Mouse (Mus musculus): ENCODE data around the gene Sorcs2.

DNA sequence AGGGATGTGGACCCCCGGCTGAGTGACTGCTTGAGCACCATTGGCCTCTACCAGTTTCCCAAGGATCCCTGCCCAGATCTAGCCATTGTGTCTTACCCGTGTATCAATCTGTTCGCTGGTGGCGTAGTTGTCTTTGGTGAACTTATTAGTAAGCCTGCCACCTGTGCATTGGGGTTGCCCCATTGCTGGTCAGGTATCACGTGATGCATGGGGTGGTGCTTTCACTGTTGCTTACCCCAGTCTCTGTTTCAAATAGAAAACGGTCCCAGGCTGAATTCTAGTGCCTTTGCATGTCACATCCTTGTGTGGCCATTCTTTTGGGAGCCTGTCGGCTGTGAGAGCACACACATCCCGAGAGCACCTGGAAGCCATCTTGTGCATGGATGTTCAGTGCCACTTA lies 409.9 kb downstream of the Sorcs2 start:
- TF ChIP-seq CTCF (IDR thresholded peaks at IDR 0.05; ENCODE audit: borderline replicate concordance, control insufficient read depth, extremely low read depth, insufficient read depth, low read length, poor library complexity) (no peak), POLR2A (IDR thresholded peaks at IDR 0.05; ENCODE audit: control insufficient read depth, extremely low read depth, insufficient read depth, low read length, poor library complexity) (no peak)

All from thymus, adult 2 months (tissue).